Mouse (Mus musculus) C2C12 (cell line): ENCODE results near the gene Cftr. TPM values are rescaled to one million over a fixed set of nuclear protein-coding genes. Genes with fewer than 3 reads are reported as not detected.

Source experiments
- H3K27me3 ChIP-seq: one replicate; pipeline ENCODE4 v1.6.1; 2011; ENCODE audit not compliant: control insufficient read depth, insufficient read depth, insufficient read length
- H3K36me3 ChIP-seq: one replicate; pipeline ENCODE4 v1.6.1; 2011; ENCODE audit not compliant: control insufficient read depth, insufficient read depth
- H3K4me3 ChIP-seq: one replicate; pipeline ENCODE4 v1.5.1; 2011; ENCODE audit warnings: mild to moderate bottlenecking, control low read depth; ENCODE audit not compliant: poor library complexity, insufficient read depth, severe bottlenecking
- H3K79me2 ChIP-seq: one replicate; pipeline ENCODE4 v1.6.1; 2011; ENCODE audit not compliant: control insufficient read depth, insufficient read depth
- H3K79me3 ChIP-seq: one replicate; pipeline ENCODE4 v1.6.1; 2011; ENCODE audit warnings: low read depth, control low read depth
- H3ac ChIP-seq: one replicate; pipeline ENCODE3; 2011; ENCODE audit warnings: low read depth; ENCODE audit not compliant: control insufficient read depth, insufficient read length
- CEBPB ChIP-seq: IDR thresholded peaks from one replicate; pipeline ENCODE4 v1.6.1; 2011; ENCODE audit warnings: low read depth, mild to moderate bottlenecking, control low read depth, moderate library complexity
- CTCF ChIP-seq: IDR thresholded peaks from one replicate; pipeline ENCODE4 v1.5.1; 2011; ENCODE audit not compliant: control insufficient read depth, insufficient read depth, insufficient read length
- FOSL1 ChIP-seq: IDR thresholded peaks from one replicate; pipeline ENCODE4 v1.8.0; 2011; ENCODE audit warnings: mild to moderate bottlenecking, low read length; ENCODE audit not compliant: poor library complexity, insufficient read depth, severe bottlenecking
- MAX ChIP-seq: IDR thresholded peaks from one replicate; pipeline ENCODE4 v1.6.1; 2011; ENCODE audit warnings: mild to moderate bottlenecking, control low read depth
- MYOD1 ChIP-seq: IDR thresholded peaks from one replicate; pipeline ENCODE4 v1.6.1; 2011; ENCODE audit warnings: low read depth; ENCODE audit not compliant: control insufficient read depth, insufficient read length
- MYOG ChIP-seq: IDR thresholded peaks from one replicate; pipeline ENCODE4 v1.6.1; 2011; ENCODE audit not compliant: control insufficient read depth, insufficient read length; ENCODE audit errors: extremely low read depth
- USF1 ChIP-seq: IDR thresholded peaks from one replicate; pipeline ENCODE4 v1.6.1; 2011; ENCODE audit warnings: low read depth, mild to moderate bottlenecking, control low read depth, moderate library complexity
- long read RNA-seq, 2 experiments: library from polyadenylated mRNA; unstranded; transcript quantifications; one replicate each; pipeline ENCODE4 v2.0.0; 2019 to 2020
- polyA plus RNA-seq: library from polyadenylated mRNA; unstranded; fragments of >200 nt; fragmentation: generic; extraction: Trizol; gene quantifications from one replicate; pipeline ENCODE4 v1.2.1, GENCODE M21; 2012; ENCODE audit warnings: missing spikeins

The Cftr gene
- not detected for polyA plus RNA-seq
- long read RNA-seq, experiment 1 = 0 reads
- long read RNA-seq, experiment 2 = 0 reads

DNA sequence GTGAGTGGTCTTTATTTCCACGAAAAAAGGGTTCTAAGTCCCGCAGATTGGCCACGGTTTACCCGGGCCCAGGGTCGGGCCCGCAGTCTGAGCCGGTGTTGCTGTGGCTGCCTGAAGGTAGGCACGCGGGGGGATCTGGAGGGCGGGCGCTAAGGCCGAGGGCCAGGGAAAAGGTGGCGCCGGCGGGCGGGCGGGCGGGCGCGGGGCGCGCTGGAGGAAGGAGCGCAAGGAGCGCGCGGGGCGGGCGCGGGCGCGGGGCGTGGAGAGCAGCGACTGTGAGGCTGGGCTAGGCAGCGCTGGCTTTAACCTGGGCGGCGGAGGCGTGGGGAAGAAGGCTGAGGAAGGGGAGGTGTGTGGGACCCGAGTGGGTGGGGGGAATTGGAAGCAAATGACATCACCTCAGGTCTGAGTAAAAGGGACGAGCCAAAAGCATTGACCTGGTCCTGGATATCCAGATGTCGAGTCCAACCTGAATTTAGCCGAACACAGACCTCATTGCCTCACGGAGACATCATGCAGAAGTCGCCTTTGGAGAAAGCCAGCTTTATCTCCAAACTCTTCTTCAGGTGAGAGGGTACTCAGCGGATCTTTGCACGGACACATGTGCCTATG is at the start of gene Cftr:
Gene Cftr, plus strand, starts transcription at position 377 of the 612 bp plus-strand sequence.
- no peaks in the 10 kb centered on the region for H3K27me3 ChIP-seq
- TF ChIP-seq CEBPB (no peak), MAX (no peak), CTCF (no peak)
- H3K4me3 ChIP-seq = no peak within 1 kb of the TSS
- no peaks in the 10 kb centered on the region for H3K79me2 ChIP-seq
- H3ac ChIP-seq = no peak within 1 kb of the TSS
- no peaks in the 10 kb centered on the region for H3K79me3 ChIP-seq
- H3K36me3 ChIP-seq = no peaks in the 10 kb centered on the region

GRCm38 (mm10) chr6:18127206-18127983 is 43.1 kb upstream of the Cftr start:
- Histone ChIP-seq H3K27me3 (no peaks in the 10 kb centered on the region), H3K79me3 (no peaks in the 10 kb centered on the region), H3K79me2 (no peaks in the 10 kb centered on the region), H3K4me3 (no peak overlapping the region), H3K36me3 (no peaks in the 10 kb centered on the region), H3ac (no peak overlapping the region)
- TF ChIP-seq MAX = no peak
- TF ChIP-seq MYOG = no peak
- TF ChIP-seq CEBPB = no peak
- no peak for TF ChIP-seq MYOD1

DNA sequence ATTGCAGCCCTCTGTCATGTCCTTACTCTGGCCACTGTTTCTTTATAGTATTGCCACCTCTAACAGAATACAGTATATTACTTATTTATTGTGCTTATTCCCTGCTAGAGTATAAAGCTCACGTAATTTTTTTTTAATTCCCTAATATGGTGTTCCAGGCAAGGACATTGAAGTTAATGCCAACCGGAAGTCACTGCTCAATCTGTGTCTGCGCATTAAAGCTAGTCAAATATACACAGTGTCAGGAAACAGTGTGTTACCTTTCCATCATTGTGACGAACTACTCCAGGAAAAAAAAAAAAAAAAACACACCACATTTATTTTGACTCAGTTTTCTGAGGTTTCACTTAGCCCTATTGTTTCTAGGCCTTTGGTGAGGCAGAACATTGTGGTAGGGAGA is 42.4 kb upstream of the Cftr start:
- TF ChIP-seq CEBPB = no peak
- no peak for TF ChIP-seq MYOG
- TF ChIP-seq FOSL1 = no peak
- TF ChIP-seq MYOD1 = no peak
- TF ChIP-seq MAX = no peak
- no peak for TF ChIP-seq USF1
- no peak for TF ChIP-seq CTCF
- Histone ChIP-seq H3K27me3 (no peaks in the 10 kb centered on the region), H3K79me3 (no peaks in the 10 kb centered on the region), H3ac (no peak overlapping the region), H3K36me3 (no peaks in the 10 kb centered on the region), H3K79me2 (no peaks in the 10 kb centered on the region), H3K4me3 (no peak overlapping the region)

DNA sequence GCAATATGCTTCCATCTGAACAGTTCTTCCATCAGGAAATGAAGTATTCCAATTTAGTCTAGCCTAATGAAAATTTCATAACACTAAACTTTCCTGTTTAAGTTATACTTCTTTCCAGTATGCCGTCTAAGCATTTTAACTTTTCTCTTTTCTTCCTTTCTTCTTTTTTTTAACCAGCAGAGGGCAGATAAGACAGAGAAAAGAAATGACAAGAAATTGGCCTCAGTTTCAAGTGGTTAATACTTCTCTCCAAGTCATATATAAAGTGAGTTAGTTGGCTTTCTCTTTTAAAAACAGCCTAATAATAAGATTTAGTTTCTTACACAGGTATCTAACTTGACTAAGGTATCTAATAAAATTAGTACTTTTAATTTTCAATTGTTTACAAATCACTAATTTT is 35.2 kb upstream of the Cftr start:
- Histone ChIP-seq H3K79me3 (no peaks in the 10 kb centered on the region), H3K36me3 (no peaks in the 10 kb centered on the region), H3K4me3 (no peak overlapping the region), H3K27me3 (no peaks in the 10 kb centered on the region), H3ac (no peak overlapping the region), H3K79me2 (no peaks in the 10 kb centered on the region)
- TF ChIP-seq MAX (no peak), MYOG (no peak), MYOD1 (no peak), CEBPB (no peak), FOSL1 (no peak), CTCF (no peak), USF1 (no peak)

DNA sequence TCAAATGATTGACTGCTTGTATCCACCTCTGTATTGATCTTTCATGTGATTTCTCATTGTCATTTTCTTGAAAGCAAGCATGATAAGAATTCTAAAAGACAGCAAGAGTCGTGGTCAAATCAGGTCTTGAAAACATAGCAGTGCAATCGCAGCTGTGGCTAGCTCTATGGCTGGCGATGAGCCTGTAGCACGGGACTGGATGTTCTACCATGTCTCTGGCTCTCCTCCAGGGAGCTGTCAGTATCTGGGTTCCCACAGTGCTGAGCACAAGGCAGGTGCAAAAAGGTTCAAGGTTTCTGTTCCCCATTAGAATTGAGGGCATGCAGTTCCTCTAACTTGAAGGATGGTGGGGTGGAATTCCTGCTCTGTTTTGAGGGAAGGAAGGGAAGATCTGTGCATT is 17.5 kb upstream of the Cftr start:
- H3K79me3 ChIP-seq = no peaks in the 10 kb centered on the region

DNA sequence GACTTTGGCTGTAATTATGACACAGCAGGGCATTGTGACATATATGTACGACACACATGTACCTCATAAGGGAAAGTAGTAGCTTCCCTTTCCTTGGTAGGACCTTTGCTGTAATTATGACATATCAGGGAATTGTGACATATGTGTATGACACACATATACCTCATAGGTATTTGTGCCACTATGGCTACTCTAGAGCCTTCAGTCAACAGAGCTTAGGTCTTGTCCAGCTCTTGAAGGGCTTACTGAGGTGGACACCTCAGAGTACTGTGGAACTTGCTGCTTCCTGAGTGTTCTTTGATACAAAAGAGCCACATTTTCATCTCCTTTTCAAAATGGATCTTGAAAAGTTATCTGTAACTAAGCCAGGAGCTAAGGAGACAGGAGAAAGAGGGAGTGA is 869 bp upstream of the Cftr start:
- Histone ChIP-seq H3K27me3 (no peaks in the 10 kb centered on the region), H3K79me3 (no peaks in the 10 kb centered on the region), H3K36me3 (no peaks in the 10 kb centered on the region), H3K4me3 (no peak overlapping the region), H3K79me2 (no peaks in the 10 kb centered on the region), H3ac (no peak overlapping the region)
- no peak for TF ChIP-seq MAX
- TF ChIP-seq MYOG = no peak
- no peak for TF ChIP-seq FOSL1
- no peak for TF ChIP-seq MYOD1
- TF ChIP-seq USF1 = no peak
- TF ChIP-seq CEBPB = no peak
- TF ChIP-seq CTCF = no peak

More for the DNA sequence above, 17.5 kb upstream of the Cftr start:
- Histone ChIP-seq H3ac (no peak overlapping the region), H3K27me3 (no peaks in the 10 kb centered on the region), H3K79me2 (no peaks in the 10 kb centered on the region), H3K4me3 (no peak overlapping the region), H3K36me3 (no peaks in the 10 kb centered on the region)
- no peak for TF ChIP-seq MAX
- TF ChIP-seq MYOD1 = no peak
- TF ChIP-seq MYOG = no peak
- TF ChIP-seq CEBPB = no peak
- TF ChIP-seq CTCF = no peak
- TF ChIP-seq FOSL1 = no peak
- no peak for TF ChIP-seq USF1
